Mouse (Mus musculus) spleen, adult 12 weeks (tissue): ENCODE results near the gene Gnat1.
A peak's percentile ranks its signal among the peaks of the same experiment; 100 is the strongest.

Experiments used
- DNase-seq: peaks from one replicate; pipeline ENCODE4 v3.0.0; 2022; ENCODE audit warnings: low spot score

The Gnat1 gene

DNA sequence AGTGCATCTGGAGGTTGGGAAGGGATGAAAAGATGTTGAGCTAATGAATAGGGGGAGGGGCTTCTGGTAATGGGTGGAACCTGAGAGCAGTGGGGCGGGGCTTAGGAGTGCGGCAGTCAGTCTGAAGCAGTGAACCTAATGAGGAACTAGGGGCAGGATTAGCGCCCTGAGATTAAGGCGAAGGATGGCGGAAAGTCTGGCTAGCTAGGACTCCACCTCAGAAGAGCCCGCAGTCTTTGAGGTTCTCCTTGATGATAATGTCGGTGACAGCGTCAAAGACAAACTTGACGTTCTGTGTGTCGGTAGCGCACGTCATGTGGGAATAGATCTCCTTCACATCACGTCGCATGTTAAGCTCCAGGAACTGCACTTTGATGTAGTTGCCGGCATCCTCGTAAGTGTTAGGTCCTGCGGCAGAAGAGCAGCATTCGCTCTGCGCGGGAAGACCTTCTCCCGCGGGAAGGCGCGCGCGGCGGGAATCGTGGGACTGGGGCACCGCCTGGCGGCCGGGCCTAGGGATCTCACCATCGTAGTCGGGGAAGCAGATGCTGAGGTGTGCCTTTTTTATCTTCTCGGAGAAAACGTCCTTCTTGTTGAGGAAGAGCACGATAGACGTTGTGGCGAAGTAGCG is 3.7 kb downstream of the Gnat1 start:
- DNase-seq = peak; percentile 23

- DNase-seq = no peak
These were observed 4.7 kb downstream of the Gnat1 start for GRCm38 (mm10) chr9:107674609-107675429.

GRCm38 (mm10) chr9:107670259-107670658 is 9.3 kb downstream of the Gnat1 start:
- DNase-seq = no peak

- no peak for DNase-seq
These were observed 10.0 kb downstream of the Gnat1 start, which contains the start of gene Slc38a3 for GRCm38 (mm10) chr9:107669480-107669945. TSS of gene Slc38a3 (minus strand) at chr9:107669530.

- no peak for DNase-seq
These were observed 10.6 kb downstream of the Gnat1 start for GRCm38 (mm10) chr9:107668916-107669315.

DNA sequence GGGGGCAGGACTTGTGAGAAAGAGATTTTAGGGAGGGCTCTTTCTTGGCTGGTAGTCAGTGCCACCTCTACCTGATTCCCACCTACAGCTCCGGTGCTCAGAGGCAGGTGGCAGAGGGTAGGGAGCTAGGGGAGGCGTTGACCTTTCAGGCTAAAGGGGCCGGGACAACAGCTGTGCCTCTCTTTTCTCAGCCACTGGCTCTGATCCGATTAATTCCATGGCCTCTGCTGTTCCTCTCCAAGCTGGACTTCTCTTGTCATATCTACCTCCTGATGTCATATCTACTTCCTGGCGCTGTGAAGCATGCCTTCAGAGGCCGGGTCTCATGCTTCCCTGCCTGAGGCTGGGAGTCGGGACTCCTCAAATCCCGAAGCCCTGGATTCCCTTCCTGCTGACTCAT is 11.5 kb downstream of the Gnat1 start:
- DNase-seq = no peak

DNA sequence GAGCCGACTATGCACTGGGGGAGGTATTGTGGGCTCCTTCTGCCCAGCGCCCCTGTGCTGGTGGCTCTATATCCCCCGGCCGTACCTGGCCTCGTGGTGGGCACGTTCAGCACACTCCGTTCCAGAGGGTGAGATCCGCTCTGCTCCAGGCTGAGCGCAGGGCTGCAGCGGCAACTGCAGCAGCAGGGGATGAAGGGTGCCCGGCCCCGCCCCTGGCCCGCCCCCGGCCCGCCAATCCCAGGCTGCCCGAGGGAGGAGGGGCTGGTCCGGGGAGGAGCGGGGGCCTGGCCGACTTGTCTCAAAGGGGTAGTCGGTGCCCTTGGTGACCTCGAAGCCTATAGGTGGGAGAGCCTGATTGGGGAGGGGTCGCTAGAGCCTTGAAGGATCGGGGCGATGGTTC is 12.3 kb downstream of the Gnat1 start:
- DNase-seq = no peak

DNA sequence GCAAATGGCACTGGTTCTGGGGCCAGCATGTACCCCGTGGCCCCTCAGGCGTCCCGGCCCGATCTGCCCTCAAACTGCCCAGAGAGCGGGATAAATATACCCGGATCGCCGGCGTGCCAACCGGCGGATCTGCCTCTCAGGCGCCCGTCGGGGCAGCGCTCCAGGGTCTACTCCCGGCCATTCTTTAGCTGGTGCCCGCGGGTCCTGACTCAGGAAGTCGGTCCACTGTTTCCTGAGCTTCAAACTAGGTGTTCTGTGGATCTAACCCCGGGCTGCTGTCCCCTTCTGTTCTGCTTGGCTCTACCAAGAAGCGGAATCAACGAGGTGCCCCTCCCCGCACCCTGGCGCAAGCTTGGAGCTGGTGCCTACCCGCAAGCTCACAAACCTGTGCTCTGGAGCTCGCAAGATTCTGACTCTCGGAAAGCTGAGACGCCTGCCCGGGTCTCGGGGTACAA is 12.7 kb downstream of the Gnat1 start:
- DNase-seq = no peak

DNA sequence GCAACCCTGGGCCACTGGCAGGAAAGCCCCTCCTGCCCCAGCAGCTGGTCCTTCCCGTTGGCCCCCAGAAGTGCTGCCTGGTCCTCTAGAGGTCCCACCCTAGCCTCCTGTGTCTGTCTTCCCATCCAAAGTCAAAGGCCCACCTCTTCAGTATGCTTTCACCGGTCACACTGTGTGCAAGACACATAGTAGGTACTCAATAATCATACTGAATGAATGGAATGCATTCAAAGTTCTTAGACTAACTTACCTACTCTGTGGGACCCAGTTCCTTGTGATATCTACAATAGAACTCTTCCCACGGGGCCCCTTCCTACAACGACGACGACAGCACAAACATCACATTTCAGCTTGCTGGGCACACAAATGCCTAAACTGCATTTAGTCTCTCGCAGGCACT is 14.2 kb downstream of the Gnat1 start:
- DNase-seq = no peak

DNA sequence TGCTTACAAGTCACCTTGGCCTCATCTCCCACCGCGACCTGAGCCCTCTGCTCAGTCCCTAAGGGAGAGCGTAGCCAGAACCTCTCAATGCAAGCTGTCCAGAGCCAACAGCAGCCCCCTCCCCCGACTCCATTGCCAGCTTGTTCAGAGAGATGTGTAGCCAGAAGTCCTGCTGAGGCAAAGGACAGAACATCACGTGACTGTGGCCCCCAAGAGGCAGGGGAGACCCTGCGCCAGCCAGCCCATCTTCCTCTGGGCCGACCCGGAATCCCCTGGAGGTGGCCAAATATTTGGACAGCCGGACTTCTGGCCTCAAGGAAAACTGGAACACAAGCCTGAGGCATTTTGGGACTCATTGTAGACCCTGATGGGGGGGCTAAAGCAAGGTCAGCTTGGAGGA is 16.0 kb downstream of the Gnat1 start:
- no peak for DNase-seq

DNA sequence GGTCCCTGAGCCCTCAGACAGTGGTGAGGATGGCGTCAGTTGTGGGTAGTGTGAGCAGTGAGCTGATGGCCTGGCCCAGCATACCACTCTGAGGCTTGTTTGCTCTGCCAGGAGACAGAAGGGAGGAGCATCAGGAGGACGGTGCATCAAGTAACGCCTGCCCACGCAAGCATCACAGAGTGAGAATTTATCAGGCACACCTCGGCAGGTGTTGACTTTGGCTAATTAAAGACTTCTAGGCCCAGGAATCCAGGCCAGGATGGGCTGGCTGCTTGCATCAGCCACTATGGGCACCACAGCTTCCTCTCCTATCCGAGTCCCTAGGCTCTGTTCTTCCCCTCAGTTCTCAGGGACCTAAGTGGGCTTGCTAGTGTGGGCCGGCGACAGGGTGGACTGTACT is 17.2 kb downstream of the Gnat1 start:
- DNase-seq = no peak

DNA sequence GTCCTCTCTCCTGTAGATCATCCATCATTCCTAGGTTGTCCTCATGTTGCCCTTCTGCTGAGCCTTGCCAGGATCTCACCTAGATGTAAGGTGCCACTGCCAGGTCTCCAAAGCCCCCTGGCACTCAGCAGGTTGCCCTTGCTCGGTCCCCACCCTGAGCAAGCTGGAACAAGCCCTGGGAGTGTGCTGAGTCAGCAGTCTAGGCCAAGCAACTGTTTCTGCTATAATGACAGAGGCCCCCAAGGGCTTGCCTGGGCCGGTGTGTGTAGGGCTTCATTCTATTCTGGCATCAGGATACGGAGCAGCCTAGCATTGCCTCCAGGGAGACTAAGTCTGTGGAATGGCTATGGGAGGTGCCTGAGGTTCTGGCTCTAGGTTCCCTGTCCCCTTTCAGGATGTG is 18.7 kb downstream of the Gnat1 start:
- no peak for DNase-seq

DNA sequence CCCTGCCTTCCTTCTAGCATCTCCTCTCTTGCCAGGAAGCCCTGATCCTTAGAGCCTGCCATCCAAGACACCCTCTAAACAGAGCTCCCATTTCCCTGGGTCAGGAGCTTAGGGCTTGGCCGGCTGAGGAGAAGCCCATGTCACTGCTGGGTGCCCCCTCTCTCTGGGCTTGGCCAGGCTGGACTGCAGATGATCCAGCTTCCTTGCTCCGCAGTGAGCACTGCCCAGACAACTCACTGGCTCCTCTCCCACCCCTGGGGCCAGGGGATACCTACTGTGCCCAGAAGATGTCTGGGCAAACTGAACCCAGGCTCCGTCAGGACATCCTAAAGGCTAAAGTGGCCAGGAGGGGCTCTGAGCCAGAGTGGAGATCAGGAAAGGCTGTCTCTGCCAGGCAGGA is 19.6 kb downstream of the Gnat1 start:
- no peak for DNase-seq

GRCm38 (mm10) chr9:107659551-107659950 is 20.0 kb downstream of the Gnat1 start:
- DNase-seq = no peak

DNA sequence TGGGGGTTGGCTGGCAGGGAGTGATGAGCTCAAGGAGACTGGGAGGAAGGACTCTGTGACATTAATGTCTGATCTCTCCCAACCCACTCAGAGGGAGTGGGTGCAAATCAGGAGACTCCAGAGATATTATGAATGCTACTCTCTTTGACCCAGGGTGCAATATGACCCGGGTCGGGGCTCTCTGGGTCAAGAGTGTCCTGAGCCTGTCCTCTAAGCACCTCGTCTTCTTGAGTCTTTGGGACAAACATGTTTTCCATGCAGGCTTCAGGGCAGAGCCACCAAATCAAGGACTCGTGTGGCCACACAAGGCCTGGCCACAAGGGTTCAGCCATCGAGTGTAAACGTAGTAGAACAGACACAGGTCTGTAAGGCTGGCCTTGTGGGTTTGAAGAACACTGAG is 21.4 kb downstream of the Gnat1 start:
- no peak for DNase-seq

GRCm38 (mm10) chr9:107657144-107657543 is 22.4 kb downstream of the Gnat1 start:
- no peak for DNase-seq

- DNase-seq = no peak
These were observed 24.9 kb downstream of the Gnat1 start for GRCm38 (mm10) chr9:107654585-107654984.

DNA sequence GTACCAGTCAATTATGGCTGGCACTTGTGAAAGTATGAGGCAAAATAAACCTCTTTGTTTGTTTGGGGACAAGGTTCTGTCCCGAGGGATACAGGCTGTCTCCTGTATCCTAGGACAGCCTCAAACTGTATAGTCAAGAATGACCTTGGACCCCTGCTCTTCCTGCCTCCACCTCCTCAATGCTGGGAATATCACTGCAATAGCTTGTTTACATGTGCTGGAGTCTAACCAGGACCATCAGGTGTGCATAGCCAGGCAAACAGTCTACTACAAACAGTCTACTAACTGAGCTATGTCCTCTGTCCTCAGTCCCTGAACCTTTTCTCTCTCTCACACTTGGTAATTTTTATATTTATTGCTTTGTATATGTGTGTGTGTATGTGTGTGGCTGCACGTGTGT is 26.0 kb downstream of the Gnat1 start:
- no peak for DNase-seq

GRCm38 (mm10) chr9:107650708-107651481 is 28.6 kb downstream of the Gnat1 start:
- DNase-seq = no peak

- no peak for DNase-seq
These were observed 29.3 kb downstream of the Gnat1 start for GRCm38 (mm10) chr9:107650225-107650624.

DNA sequence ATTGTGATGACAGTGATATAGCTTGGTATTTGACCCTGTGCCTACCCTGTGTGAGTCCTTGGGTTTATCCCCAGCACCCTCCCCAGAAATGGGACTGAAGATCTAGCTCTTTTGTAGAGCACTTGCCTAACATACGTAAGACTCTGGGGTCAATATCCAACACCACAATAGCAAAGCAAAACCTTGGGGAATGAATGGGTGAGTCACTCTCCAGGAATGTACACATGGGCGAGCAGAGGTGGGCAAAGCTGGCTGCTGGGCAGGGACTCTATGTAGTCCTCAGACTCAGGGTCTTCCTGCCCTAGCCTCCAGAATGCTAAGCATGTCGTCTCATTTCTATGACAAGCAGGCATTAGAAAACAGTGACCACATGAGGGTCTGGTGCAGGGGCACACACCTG is 30.7 kb downstream of the Gnat1 start:
- no peak for DNase-seq

GRCm38 (mm10) chr9:107646975-107647374 is 32.5 kb downstream of the Gnat1 start:
- no peak for DNase-seq

DNA sequence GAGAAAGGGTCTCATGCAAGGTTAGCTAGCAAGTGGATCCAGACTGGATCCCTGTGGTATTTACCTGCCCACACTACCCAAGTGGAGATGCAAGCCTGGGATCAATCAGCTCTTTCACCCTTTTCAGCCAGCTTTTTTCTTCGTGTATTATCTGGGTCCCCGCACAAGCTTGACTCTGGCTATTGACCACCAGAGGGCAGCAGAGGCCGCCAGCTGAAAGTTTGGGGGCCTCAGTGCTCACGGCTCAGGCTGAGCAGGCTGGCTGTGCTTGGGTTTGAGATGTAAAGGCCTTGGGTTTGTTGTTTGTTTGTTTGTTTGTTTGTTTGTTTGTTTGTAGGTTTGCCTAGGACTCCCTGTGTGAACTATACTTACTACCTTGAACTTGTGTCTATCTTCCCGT is 33.9 kb downstream of the Gnat1 start:
- peak; percentile 65 for DNase-seq
